Mouse (Mus musculus) heart, embryonic 14.5 days (tissue): ENCODE results near the gene Mrfap1. TPM values are rescaled to one million over a fixed set of nuclear protein-coding genes. Genes with fewer than 3 reads are reported as not detected.
"Not testable (repeated sequence)": the region's sequence is repeated elsewhere in the genome, so short reads cannot be mapped to it uniquely, and the experiment has no call there.

Experiments used
- ATAC-seq: fragments of 200-750 bp; cut with Nextera tagmentation; 2 replicates; pipeline ENCODE4 v1.8.0; 2017; ENCODE audit warnings: low read depth, moderate TSS enrichment; ENCODE audit not compliant: insufficient number of reproducible peaks, insufficient read depth, low FRiP score
- H3K27ac ChIP-seq, 2 experiments: fragments of 200-500 bp in 1 of 2; fragments of 300-500 bp in 1 of 2; sonication (generic) in 1 of 2; replicated peaks in 1 of 2; 2 replicates each; pipeline ENCODE4 v1.5.1; 2012 to 2014; ENCODE audit warnings: low read depth in 2 of 2, low read length in 2 of 2, control low read depth in 1 of 2, mild to moderate bottlenecking in 1 of 2, mixed read lengths in 1 of 2; ENCODE audit not compliant: control insufficient read depth in 1 of 2, insufficient read depth in 1 of 2
- H3K27me3 ChIP-seq: fragments of 300-500 bp; sonication (generic); 2 replicates; pipeline ENCODE4 v1.6.1; 2014; ENCODE audit warnings: mild to moderate bottlenecking, low read length, control low read depth; ENCODE audit not compliant: control insufficient read depth, insufficient read depth
- H3K36me3 ChIP-seq: fragments of 300-500 bp; sonication (generic); 2 replicates; pipeline ENCODE4 v1.6.1; 2014; ENCODE audit warnings: mild to moderate bottlenecking, control low read depth, low read length, mixed read lengths; ENCODE audit not compliant: control insufficient read depth, insufficient read depth
- H3K4me1 ChIP-seq, 2 experiments: fragments of 200-500 bp in 1 of 2; fragments of 300-500 bp in 1 of 2; sonication (generic) in 1 of 2; 2 replicates each; pipeline ENCODE4 v1.6.1; 2012 to 2014; ENCODE audit warnings: low read length in 2 of 2, control low read depth in 1 of 2, mixed read lengths in 1 of 2; ENCODE audit not compliant: control insufficient read depth in 2 of 2, insufficient read depth in 2 of 2
- H3K4me2 ChIP-seq: fragments of 300-500 bp; sonication (generic); 2 replicates; pipeline ENCODE4 v1.6.1; 2014; ENCODE audit warnings: mild to moderate bottlenecking, low read length
- H3K4me3 ChIP-seq, 2 experiments: fragments of 200-500 bp in 1 of 2; fragments of 300-500 bp in 1 of 2; sonication (generic) in 1 of 2; 2 replicates each; pipeline ENCODE4 v1.5.1; 2012 to 2014; ENCODE audit warnings: low read length in 2 of 2, mild to moderate bottlenecking in 2 of 2, control low read depth in 1 of 2, low read depth in 1 of 2, moderate library complexity in 1 of 2; ENCODE audit not compliant: control insufficient read depth in 1 of 2, insufficient read depth in 1 of 2
- H3K9ac ChIP-seq: fragments of 300-500 bp; sonication (generic); 2 replicates; pipeline ENCODE4 v1.6.1; 2014; ENCODE audit warnings: mild to moderate bottlenecking, low read length
- H3K9me3 ChIP-seq: fragments of 300-500 bp; sonication (generic); 2 replicates; pipeline ENCODE4 v1.6.1; 2016; ENCODE audit warnings: low read length, control low read depth; ENCODE audit not compliant: control insufficient read depth
- WGBS: fragments of 180-500 bp; shearing (Covaris S2); extraction: QIAGEN DNeasy Blood & Tissue Kit; methylation state at CpG from one replicate; pipeline ENCODE4 v1.1.7; 2014; 5-methylcytosine and 5-hydroxymethylcytosine counted together
- polyA plus RNA-seq: library from polyadenylated mRNA; unstranded; fragments of >200 nt; fragmentation: Nextera tagmentation; extraction: Ambion mirVana; gene quantifications from 2 replicates; pipeline ENCODE4 v1.2.1, GENCODE M21; 2014

The Mrfap1 gene
- polyA plus RNA-seq: 390 and 410 TPM in 2 replicates

- Histone ChIP-seq H3K27ac (peak within 1 kb of the TSS; percentile 93 to 96), H3K4me2 (peak within 1 kb of the TSS; percentile 64), H3K9ac (peak within 1 kb of the TSS; percentile 85), H3K4me3 (peak within 1 kb of the TSS; percentile 72 to 75), H3K36me3 (peaks cover 11% of the 10 kb centered on the region)
- H3K9me3 ChIP-seq, H3K4me1 ChIP-seq, H3K27me3 ChIP-seq: not testable (repeated sequence)
- WGBS: under 1% methylated on average over 85 of the region's 90 CpGs
- peak; percentile 74 for ATAC-seq
These were observed at the start of gene Mrfap1 for GRCm38 (mm10) chr5:36796296-36797014. Mrfap1 (minus strand) TSS chr5:36796772.

GRCm38 (mm10) chr5:36844490-36844889 is 47.9 kb upstream of the Mrfap1 start:
- no peak overlapping the region for H3K9ac ChIP-seq
- no peaks in the 10 kb centered on the region for H3K27me3 ChIP-seq
- H3K9me3 ChIP-seq: no peaks in the 10 kb centered on the region
- no peak overlapping the region for H3K4me3 ChIP-seq
- no peaks in the 10 kb centered on the region for H3K36me3 ChIP-seq
- H3K27ac ChIP-seq: no peak overlapping the region
- H3K4me2 ChIP-seq: no peak overlapping the region
- ATAC-seq: no peak
- H3K4me1 ChIP-seq: no peaks in the 10 kb centered on the region
- 86% methylated on average over 10 of the region's 10 CpGs for WGBS

GRCm38 (mm10) chr5:36841701-36842100 is 45.1 kb upstream of the Mrfap1 start:
- Histone ChIP-seq H3K4me3 (no peak overlapping the region), H3K9ac (no peak overlapping the region), H3K36me3 (no peaks in the 10 kb centered on the region), H3K9me3 (no peaks in the 10 kb centered on the region), H3K4me2 (no peak overlapping the region), H3K27me3 (no peaks in the 10 kb centered on the region), H3K27ac (no peak overlapping the region), H3K4me1 (no peaks in the 10 kb centered on the region)
- ATAC-seq: no peak
- WGBS: 43% methylated on average over 1 of the region's 1 CpGs

GRCm38 (mm10) chr5:36840092-36840491 is 43.5 kb upstream of the Mrfap1 start:
- no peak overlapping the region for H3K4me2 ChIP-seq
- no peaks in the 10 kb centered on the region for H3K9me3 ChIP-seq
- H3K4me3 ChIP-seq: no peak overlapping the region
- no peak overlapping the region for H3K9ac ChIP-seq
- no peaks in the 10 kb centered on the region for H3K27me3 ChIP-seq
- no peak for ATAC-seq
- H3K36me3 ChIP-seq: no peaks in the 10 kb centered on the region
- 70% methylated on average over 7 of the region's 7 CpGs for WGBS
- H3K27ac ChIP-seq: no peak overlapping the region
- no peaks in the 10 kb centered on the region for H3K4me1 ChIP-seq

- Histone ChIP-seq H3K27ac (no peak overlapping the region), H3K27me3 (no peaks in the 10 kb centered on the region), H3K36me3 (no peaks in the 10 kb centered on the region), H3K4me3 (no peak overlapping the region), H3K4me1 (no peaks in the 10 kb centered on the region), H3K9ac (no peak overlapping the region), H3K9me3 (no peaks in the 10 kb centered on the region), H3K4me2 (no peak overlapping the region)
- 43% methylated on average over 8 of the region's 8 CpGs for WGBS
- no peak for ATAC-seq
These were observed 43.0 kb upstream of the Mrfap1 start for GRCm38 (mm10) chr5:36839602-36840001.

- H3K4me1 ChIP-seq: no peaks in the 10 kb centered on the region
- no peak overlapping the region for H3K4me3 ChIP-seq
- no peak for ATAC-seq
- H3K27me3 ChIP-seq: no peaks in the 10 kb centered on the region
- no peaks in the 10 kb centered on the region for H3K9me3 ChIP-seq
- H3K27ac ChIP-seq: no peak overlapping the region
- 73% methylated on average over 2 of the region's 2 CpGs for WGBS
- H3K36me3 ChIP-seq: no peaks in the 10 kb centered on the region
- H3K4me2 ChIP-seq: no peak overlapping the region
- no peak overlapping the region for H3K9ac ChIP-seq
These were observed 42.5 kb upstream of the Mrfap1 start for GRCm38 (mm10) chr5:36839032-36839431.

GRCm38 (mm10) chr5:36835933-36836332 is 39.4 kb upstream of the Mrfap1 start:
- no peak overlapping the region for H3K27ac ChIP-seq
- no peaks in the 10 kb centered on the region for H3K9me3 ChIP-seq
- no peak overlapping the region for H3K9ac ChIP-seq
- H3K4me2 ChIP-seq: no peak overlapping the region
- no peak overlapping the region for H3K4me3 ChIP-seq
- no peak for ATAC-seq
- WGBS: under 1% methylated on average over 6 of the region's 6 CpGs
- peaks cover 0 to 2% of the 10 kb centered on the region in 2 experiments; a peak in 2 of 4 replicates for H3K4me1 ChIP-seq
- no peaks in the 10 kb centered on the region for H3K36me3 ChIP-seq
- no peaks in the 10 kb centered on the region for H3K27me3 ChIP-seq

GRCm38 (mm10) chr5:36831272-36831671 is 34.7 kb upstream of the Mrfap1 start:
- Histone ChIP-seq H3K4me3 (no peak overlapping the region), H3K27me3 (no peaks in the 10 kb centered on the region), H3K4me2 (peak overlapping the region; percentile 95; the same call in 1 of the 2 replicates), H3K27ac (no peak overlapping the region), H3K4me1 (peaks cover 8 to 15% of the 10 kb centered on the region in 2 experiments), H3K9ac (no peak overlapping the region), H3K9me3 (no peaks in the 10 kb centered on the region), H3K36me3 (peaks cover 16% of the 10 kb centered on the region; the same call in 1 of the 2 replicates)
- no peak for ATAC-seq
- 58% methylated on average over 7 of the region's 7 CpGs for WGBS
